23 mouse cellular contexts compared by ENCODE assay signal in the genomic region with DNA sequence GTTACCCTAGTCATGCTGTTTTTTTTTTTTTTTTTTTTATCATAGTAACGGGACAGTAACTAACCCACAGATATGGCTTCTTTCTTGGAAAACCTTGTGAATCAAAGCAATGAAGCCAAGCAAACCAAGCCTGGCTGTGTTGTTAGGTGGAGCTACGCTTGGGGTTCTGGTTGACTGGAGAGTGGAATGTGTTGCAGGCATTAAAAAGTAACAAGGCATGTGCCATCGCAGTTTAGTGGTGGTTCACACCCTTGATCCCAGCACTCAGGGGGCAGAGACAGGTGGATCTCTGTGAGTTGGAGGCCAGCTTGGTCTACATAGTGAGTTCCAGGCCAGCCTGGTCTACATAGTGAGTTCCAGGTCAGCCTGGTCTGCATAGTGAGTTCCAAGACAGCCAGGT. TPM values are rescaled to one million over a fixed set of nuclear protein-coding genes. Genes with fewer than 3 reads are reported as not detected.
A peak's percentile ranks its signal among the peaks of the same experiment; 100 is the strongest.
DNase-seq lines count a peak whose midpoint lies in the region; TF ChIP-seq lines count a peak whose summit lies in the region.
"Had no signal": no experiment of that assay in that cellular context is flagged by ENCODE, and none has a peak within 500 bp of the region (broad histone marks: within the 10 kb centered on the region; RNA-seq: fewer than 3 reads in every experiment).

No protein-coding gene starts in this region.

- no peak overlapping the region for H3K27ac ChIP-seq in kidney, adult 2 months (ENCODE audit: insufficient read depth, low read depth, low read length)
- H3K27ac ChIP-seq: forebrain, embryonic 10.5 days; forebrain, embryonic 13.5 days; heart, adult 2 months; heart, embryonic 10.5 days; heart, embryonic 13.5 days; hindbrain, embryonic 14.5 days had no signal

- no peaks in the 10 kb centered on the region for H3K36me3 ChIP-seq in kidney, adult 2 months (ENCODE audit: control insufficient read depth, insufficient read depth, low read length)
- H3K36me3 ChIP-seq: forebrain, embryonic 10.5 days; heart, embryonic 10.5 days; heart, embryonic 13.5 days had no signal

- peak; percentile 83 for DNase-seq in kidney, adult 2 months
- DNase-seq in kidney, postnatal 4 days, result no peak
- DNase-seq in kidney, adult 9 months, result peak; percentile 59
- peak; percentile 15 for DNase-seq in kidney, postnatal 10 days
- DNase-seq in kidney, postnatal 36 days, result peak; percentile 53 to 59
- no peak for DNase-seq in layer of hippocampus, postnatal 36 days
- DNase-seq: adrenal gland, adult 8-10 months; adrenal gland, postnatal 25 days; cerebellum, adult 11-12 months; cerebellum, adult 8-10 months; cerebellum, postnatal 10 days; cerebellum, postnatal 36 days; gastrocnemius, postnatal 10 days; gastrocnemius, postnatal 36 days; heart, adult 2 months; heart, postnatal 14 days; heart, postnatal 4 days had no signal

- no peaks in the 10 kb centered on the region for H3K4me1 ChIP-seq in kidney, adult 2 months (ENCODE audit: control insufficient read depth, insufficient read depth, low read length)
- H3K4me1 ChIP-seq: forebrain, embryonic 13.5 days had no signal

- H3K4me3 ChIP-seq in kidney, adult 2 months (ENCODE audit: insufficient read depth, low read depth, low read length), result no peak overlapping the region
- H3K4me3 ChIP-seq: forebrain, embryonic 10.5 days; forebrain, embryonic 13.5 days; heart, adult 2 months; heart, embryonic 10.5 days; heart, embryonic 13.5 days had no signal

- no peaks in the 10 kb centered on the region for H3K27me3 ChIP-seq in kidney, adult 2 months (replicated peaks; ENCODE audit: control insufficient read depth, insufficient read depth, low read length)
- H3K27me3 ChIP-seq: forebrain, embryonic 13.5 days; heart, embryonic 13.5 days had no signal

- 37% methylated on average over 3 of the region's 3 CpGs for WGBS in kidney, adult 2 months

- TF ChIP-seq POLR2A in kidney, adult 2 months (IDR thresholded peaks at IDR 0.05; ENCODE audit: low read depth, low read length), result no peak

- TF ChIP-seq CTCF in kidney, adult 2 months (conservative IDR thresholded peaks at IDR 0.05; ENCODE audit: insufficient read depth, insufficient read length, low read depth, low read length), result no peak

RNA-seq across cellular contexts. Expression of gene Mgmt, which starts 39.0 kb away (rescaled TPM):
- 4.6 and 5.1 TPM in 2 replicates for polyA plus RNA-seq in kidney, adult 2 months (2012; rRNA removed)
- total RNA-seq in layer of hippocampus, postnatal 36 days (2021), result under 1 TPM; 0.76 to 0.90 TPM
- total RNA-seq: MEL had no signal

Comparison
In these comparisons a context has a peak if more than half of its experiments do, and no peak if none do; other contexts are left out.
1. DNase-seq: peak in kidney, adult 2 months (single experiment), kidney, adult 9 months (single experiment), kidney, postnatal 10 days (single experiment) and kidney, postnatal 36 days (2 of 2); none in kidney, postnatal 4 days (0 of 2) and layer of hippocampus, postnatal 36 days (0 of 2).